Mouse (Mus musculus): ENCODE measurements at regions not wholly inside any gene's neighbourhood (a gene's known extent, or its start where the extent isn't known, plus 50 kb on each side); places are given as distances from the start of the nearest gene placed in this dataset.

- DNase-seq = no peak
- intact Hi-C loops (cut with DNase I) = no loop called here
Measured at GRCm38 (mm10) chr4:7669992-7670794, 568.6 kb downstream of the Car8 start.

- peak in 1 of 2 experiments; percentile 6 for DNase-seq
- intact Hi-C loops (cut with DNase I) = no loop called here
Measured at GRCm38 (mm10) chr4:7666935-7667594, 571.8 kb downstream of the Car8 start.

GRCm38 (mm10) chr4:7642878-7643590 is 595.8 kb downstream of the Car8 start:
- no peak for DNase-seq
- intact Hi-C loops (cut with DNase I) = no loop called here

GRCm38 (mm10) chr4:7597671-7598390 is 641.0 kb downstream of the Car8 start:
- intact Hi-C loops (cut with DNase I) = no loop called here
- no peak for DNase-seq

- intact Hi-C loops (cut with DNase I) = no loop called here
- no peak for DNase-seq
Measured at GRCm38 (mm10) chr4:7596116-7596515, 642.7 kb downstream of the Car8 start.

GRCm38 (mm10) chr4:7583851-7584250 is 655.0 kb downstream of the Car8 start:
- no peak for DNase-seq

GRCm38 (mm10) chr4:7581931-7582330 is 656.9 kb downstream of the Car8 start:
- intact Hi-C loops (cut with DNase I) = no loop called here

More at GRCm38 (mm10) chr4:7583851-7584250, 655.0 kb downstream of the Car8 start:
- intact Hi-C loops (cut with DNase I) = no loop called here

GRCm38 (mm10) chr4:7581220-7581916 is 657.5 kb downstream of the Car8 start:
- intact Hi-C loops (cut with DNase I) = no loop called here
- DNase-seq = no peak

More at GRCm38 (mm10) chr4:7581931-7582330, 656.9 kb downstream of the Car8 start:
- DNase-seq = no peak

- DNase-seq = no peak
- intact Hi-C loops (cut with DNase I) = no loop called here
Measured at GRCm38 (mm10) chr4:7580554-7581219, 658.2 kb downstream of the Car8 start.

GRCm38 (mm10) chr4:7574011-7574410 is 664.8 kb downstream of the Car8 start:
- no peak for DNase-seq
- intact Hi-C loops (cut with DNase I) = no loop called here

GRCm38 (mm10) chr4:7567687-7568393 is 671.0 kb downstream of the Car8 start:
- DNase-seq = no peak
- intact Hi-C loops (cut with DNase I) = no loop called here

- intact Hi-C loops (cut with DNase I) = no loop called here
Measured at GRCm38 (mm10) chr4:7559867-7560832, 678.7 kb downstream of the Car8 start.

GRCm38 (mm10) chr4:7558721-7559120 is 680.1 kb downstream of the Car8 start:
- DNase-seq = no peak
- intact Hi-C loops (cut with DNase I) = no loop called here

More at GRCm38 (mm10) chr4:7559867-7560832, 678.7 kb downstream of the Car8 start:
- no peak for DNase-seq

GRCm38 (mm10) chr4:7534301-7534700 is 704.5 kb downstream of the Car8 start:
- intact Hi-C loops (cut with DNase I) = no loop called here
- no peak for DNase-seq

GRCm38 (mm10) chr4:7527718-7528117 is 711.1 kb downstream of the Car8 start:
- DNase-seq = no peak
- intact Hi-C loops (cut with DNase I) = no loop called here

GRCm38 (mm10) chr4:7513081-7513480 is 725.8 kb downstream of the Car8 start:
- intact Hi-C loops (cut with DNase I) = no loop called here
- no peak for DNase-seq

- no peak for DNase-seq
- intact Hi-C loops (cut with DNase I) = no loop called here
Measured at GRCm38 (mm10) chr4:7485552-7485951, 753.3 kb downstream of the Car8 start.

GRCm38 (mm10) chr4:7455130-7455529 is 783.7 kb downstream of the Car8 start:
- intact Hi-C loops (cut with DNase I) = no loop called here
- peak in 1 of 2 experiments; percentile 22 for DNase-seq
